Mouse (Mus musculus): Measurements from ENCODE around the gene Gm10491. TPM values are rescaled to one million over a fixed set of nuclear protein-coding genes. Genes with fewer than 3 reads are reported as not detected.
"Not testable (repeated sequence)": the region's sequence is repeated elsewhere in the genome, so short reads cannot be mapped to it uniquely, and the experiment has no call there.

The Gm10491 gene
- total RNA-seq (2021): not detected
- long read RNA-seq, experiment 1: 0 reads
- long read RNA-seq, experiment 2: 0 reads

- DNase-seq (ENCODE audit: low spot score): no peak
Observed at GRCm38 (mm10) chrX:7907735-7908134, at the start of gene Gm10491. Gene Gm10491, minus strand, starts transcription at chrX:7907835.

GRCm38 (mm10) chrX:7950091-7950490 is 42.5 kb upstream of the Gm10491 start:
- DNase-seq (ENCODE audit: low spot score): no peak

- peak; percentile 95 for DNase-seq (ENCODE audit: low spot score)
Observed at GRCm38 (mm10) chrX:7947900-7948492, 40.4 kb upstream of the Gm10491 start.

GRCm38 (mm10) chrX:7947108-7947899 is 39.7 kb upstream of the Gm10491 start, which contains the start of gene Hdac6:
Gene Hdac6, minus strand, starts transcription at chrX:7947889.
- DNase-seq (ENCODE audit: low spot score): no peak

GRCm38 (mm10) chrX:7945618-7946017 is 38.0 kb upstream of the Gm10491 start:
- no peak for DNase-seq (ENCODE audit: low spot score)

- no peak for DNase-seq (ENCODE audit: low spot score)
Observed at GRCm38 (mm10) chrX:7937667-7938066, 30.0 kb upstream of the Gm10491 start.

- no peak for DNase-seq (ENCODE audit: low spot score)
Observed at GRCm38 (mm10) chrX:7936874-7937273, 29.2 kb upstream of the Gm10491 start.

GRCm38 (mm10) chrX:7928270-7928790 is 20.7 kb upstream of the Gm10491 start, which contains the start of gene Eras:
Gene Eras, minus strand, starts transcription at chrX:7928607.
- DNase-seq (ENCODE audit: low spot score): no peak

GRCm38 (mm10) chrX:7927116-7927515 is 19.5 kb upstream of the Gm10491 start:
- no peak for DNase-seq (ENCODE audit: low spot score)

GRCm38 (mm10) chrX:7926266-7926665 is 18.6 kb upstream of the Gm10491 start:
- no peak for DNase-seq (ENCODE audit: low spot score)

- no peak for DNase-seq (ENCODE audit: low spot score)
Observed at GRCm38 (mm10) chrX:7922032-7922431, 14.4 kb upstream of the Gm10491 start.

GRCm38 (mm10) chrX:7919601-7920383 is 12.2 kb upstream of the Gm10491 start, which contains the start of gene Pcsk1n:
Gene Pcsk1n, plus strand, starts transcription at chrX:7919822.
- DNase-seq (ENCODE audit: low spot score): no peak

- DNase-seq (ENCODE audit: low spot score): not testable (repeated sequence)
Observed at GRCm38 (mm10) chrX:7917960-7918359, 10.3 kb upstream of the Gm10491 start.

GRCm38 (mm10) chrX:7915669-7916068 is 8.0 kb upstream of the Gm10491 start:
- DNase-seq (ENCODE audit: low spot score): not testable (repeated sequence)

- no peak for DNase-seq (ENCODE audit: low spot score)
Observed at GRCm38 (mm10) chrX:7910473-7910872, 2.8 kb upstream of the Gm10491 start.

GRCm38 (mm10) chrX:7909242-7909641 is 1.6 kb upstream of the Gm10491 start, which contains the start of gene Gm10490:
Gene Gm10490, plus strand, starts transcription at chrX:7909542.
- DNase-seq (ENCODE audit: low spot score): not testable (repeated sequence)

- DNase-seq (ENCODE audit: low spot score): no peak
Observed at GRCm38 (mm10) chrX:7904441-7904840, 3.2 kb downstream of the Gm10491 start.

- DNase-seq (ENCODE audit: low spot score): peak; percentile 86
Observed at GRCm38 (mm10) chrX:7898880-7899874, 8.5 kb downstream of the Gm10491 start, which contains the start of the genes Pqbp1 and Timm17b. Gene Pqbp1, minus strand, starts transcription at chrX:7899269. Gene Timm17b, plus strand, starts transcription at chrX:7899357.

- DNase-seq (ENCODE audit: low spot score): no peak
Observed at GRCm38 (mm10) chrX:7898211-7898610, 9.4 kb downstream of the Gm10491 start.
